Comparison of ENCODE assay signal across 8 mouse cellular contexts in the genomic region with DNA sequence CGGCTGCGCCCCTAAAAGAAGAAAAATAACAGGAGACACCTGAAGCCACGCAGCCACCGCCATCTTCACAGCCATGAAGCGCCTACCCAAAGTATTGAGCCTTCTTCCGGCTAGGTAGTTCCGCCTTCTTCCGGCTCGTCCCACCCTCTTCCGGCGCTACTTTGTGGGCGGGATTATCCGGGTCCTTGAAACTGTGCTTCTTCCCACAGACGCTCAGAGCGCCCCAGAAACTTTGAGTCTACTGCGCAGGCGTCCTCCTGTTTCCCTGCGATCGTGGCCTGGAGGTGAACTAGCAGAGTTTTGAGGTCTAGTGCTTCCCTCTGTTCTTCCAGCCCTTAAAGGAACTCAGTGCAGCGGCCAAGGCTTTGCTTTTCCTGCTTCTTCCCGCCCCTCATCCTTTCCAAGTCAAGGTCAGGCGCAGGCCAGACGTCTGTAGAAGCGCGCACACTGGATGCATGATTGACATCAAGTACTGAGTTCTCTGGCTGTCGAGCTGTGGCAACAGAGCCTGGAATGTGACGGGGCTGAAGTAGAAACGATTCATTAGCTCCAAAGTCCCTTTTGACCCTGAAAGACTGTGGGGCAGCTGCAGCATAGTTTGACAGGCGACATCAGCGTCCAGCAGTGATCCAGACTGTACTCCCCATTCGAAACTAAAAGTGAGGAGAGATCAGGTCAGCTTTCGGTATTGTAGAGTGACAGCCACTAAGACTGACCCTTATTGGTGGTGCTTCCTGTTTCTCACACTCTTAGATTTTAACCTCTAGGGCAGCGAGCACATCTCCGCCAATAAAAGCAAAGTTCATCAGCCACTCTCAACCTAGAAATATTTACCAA. TPM values are rescaled to one million over a fixed set of nuclear protein-coding genes. Genes with fewer than 3 reads are reported as not detected.
A peak's percentile ranks its signal among the peaks of the same experiment; 100 is the strongest.
DNase-seq lines count a peak whose midpoint lies in the region; ATAC-seq and TF ChIP-seq lines count a peak whose summit lies in the region.

TSS of gene Tmem87a (minus strand) at position 128 of the 837 bp plus-strand sequence.

- 1% methylated on average over 34 of the region's 34 CpGs for WGBS in forebrain, embryonic 15.5 days
- WGBS in lung, adult 2 months, result under 1% methylated on average over 34 of the region's 34 CpGs

- H3K36me3 ChIP-seq in ES-E14 (ENCODE audit: control insufficient read depth, insufficient read depth, low read length, poor library complexity, severe bottlenecking), result no peaks in the 10 kb centered on the region
- H3K36me3 ChIP-seq in forebrain, embryonic 15.5 days, result no peaks in the 10 kb centered on the region; the same call in 1 of the 2 replicates

- peak; percentile 82; the same call in 1 of the 2 replicates for TF ChIP-seq POLR2A in lung, adult 2 months (IDR thresholded peaks at IDR 0.05; ENCODE audit: borderline replicate concordance, extremely low read depth, low read depth, low read length)

- ATAC-seq in forebrain, embryonic 15.5 days (replicated peaks), result peak; percentile 100
- ATAC-seq in neutrophil, adult 5-6 weeks (ENCODE audit: extremely low read depth, insufficient number of reproducible peaks, low FRiP score, poor library complexity, severe bottlenecking), result peak; percentile 98

- H3K27ac ChIP-seq in ES-E14 (ENCODE audit: insufficient read depth, low read depth, low read length, poor library complexity, severe bottlenecking), result peak within 1 kb of the TSS; percentile 83
- H3K27ac ChIP-seq in forebrain, embryonic 15.5 days (replicated peaks), result peak within 1 kb of the TSS; percentile 92

- in situ Hi-C loops in ES-E14 (cut with MboI; ENCODE audit: low sequenced_read_pairs in 2 of 2, unreplicated experiment in 2 of 2), result no loop called here

- no peaks in the 10 kb centered on the region for H3K9me3 ChIP-seq in ES-E14 (ENCODE audit: control insufficient read depth, insufficient read depth, low read depth, low read length)
- H3K9me3 ChIP-seq in forebrain, embryonic 15.5 days, result no peaks in the 10 kb centered on the region

- no peak for TF ChIP-seq CTCF in lung, adult 2 months (IDR thresholded peaks at IDR 0.05; ENCODE audit: insufficient read depth, low read length)

- H3K27me3 ChIP-seq in forebrain, embryonic 15.5 days, result no peaks in the 10 kb centered on the region

- H3K4me3 ChIP-seq in ES-E14 (ENCODE audit: insufficient read depth in 1 of 2, low read depth in 1 of 2, low read length in 2 of 2, poor library complexity in 1 of 2, severe bottlenecking in 1 of 2), result peak within 1 kb of the TSS; percentile 96 to 100
- peak within 1 kb of the TSS; percentile 78 for H3K4me3 ChIP-seq in forebrain, embryonic 15.5 days
- peak within 1 kb of the TSS; percentile 97 for H3K4me3 ChIP-seq in lung, adult 2 months (replicated peaks; ENCODE audit: extremely low read depth, low read depth, low read length)

- peak; percentile 97 for DNase-seq in ES-E14 (ENCODE audit: low read depth, low spot score)
- DNase-seq in cerebellum, adult 11-12 months, result peak; percentile 96
- peak; percentile 93 for DNase-seq in heart, postnatal 25 days (ENCODE audit: low spot score)
- peak; percentile 95 to 98 for DNase-seq in layer of hippocampus, adult 18-20 months (ENCODE audit: low spot score in 2 of 2)
- peak; percentile 93 for DNase-seq in lung, adult 2 months
- DNase-seq in thymus, adult 18-20 months, result peak; percentile 91 to 96

- intact Hi-C loops in heart, postnatal 25 days (cut with DNase I), result loop anchor here (5.0 kb wide), 2 partner anchors 52 to 328 kb away; partner anchors contain the start of gene Vps39

- peaks cover 0 to 2% of the 10 kb centered on the region in 2 experiments; a peak in 1 of 4 replicates for H3K4me1 ChIP-seq in ES-E14 (ENCODE audit: control insufficient read depth in 2 of 2, insufficient read depth in 2 of 2, low read length in 2 of 2, poor library complexity in 1 of 2)
- H3K4me1 ChIP-seq in forebrain, embryonic 15.5 days, result peaks cover 25% of the 10 kb centered on the region
- H3K4me1 ChIP-seq in lung, adult 2 months (ENCODE audit: control insufficient read depth, insufficient read depth, low read length), result peaks cover 7% of the 10 kb centered on the region

- peak within 1 kb of the TSS; percentile 64 for H3K4me2 ChIP-seq in forebrain, embryonic 15.5 days (replicated peaks)

- H3K9ac ChIP-seq in ES-E14 (ENCODE audit: insufficient read depth, low read depth, low read length, poor library complexity, severe bottlenecking), result peak within 1 kb of the TSS; percentile 97
- peak within 1 kb of the TSS; percentile 85 for H3K9ac ChIP-seq in forebrain, embryonic 15.5 days (replicated peaks)

TF ChIP-seq in ES-E14, 5 proteins besides CTCF, POLR2A, EP300 and RAD21:
- 0 out of 2 replicates have a peak, but pooled peaks have one; percentile 72 for TF ChIP-seq HCFC1 (IDR thresholded peaks at IDR 0.05; ENCODE audit: borderline replicate concordance, insufficient read depth, low read length)
- no peak for TF ChIP-seq MAFK (IDR thresholded peaks at IDR 0.05; ENCODE audit: insufficient read depth, low read depth, low read length)

RNA-seq across cellular contexts. Expression of gene Tmem87a, which starts in this region (rescaled TPM):
- 71.0 and 71.7 TPM in 2 replicates for total RNA-seq in ES-E14 (2012; rRNA removed)
- 6.7 and 7.3 TPM in 2 replicates for polyA plus RNA-seq in forebrain, embryonic 15.5 days (2015; fragmentation: Nextera tagmentation; extraction: Ambion mirVana)
- 10 to 100 TPM; 16.3 to 17.5 TPM for total RNA-seq in heart, postnatal 25 days (2021)
- total RNA-seq in layer of hippocampus, adult 18-20 months (2021), result 10 to 100 TPM; 39.5 to 43.4 TPM
- 8.5 and 15.7 TPM in 2 replicates for polyA plus RNA-seq in lung, adult 2 months (2012; rRNA removed)
- total RNA-seq in neutrophil, adult 5-6 weeks (2017), result 78.5 and 85.5 TPM in 2 replicates

Comparison
In these comparisons a context has a peak if more than half of its experiments do, and no peak if none do; other contexts are left out.
1. Peak in every context shown above with its lines: DNase-seq, ATAC-seq, H3K4me3 ChIP-seq and H3K27ac ChIP-seq.